Mouse (Mus musculus) olfactory bulb, adult 2 months (tissue): ENCODE results near the gene Cyth4.

ENCODE experiments used
- CTCF ChIP-seq: fragments of 200-500 bp; IDR thresholded peaks from 2 replicates; pipeline ENCODE4 v1.5.1; 2012; ENCODE audit warnings: low read depth, mild to moderate bottlenecking, low read length, moderate library complexity; ENCODE audit not compliant: insufficient read depth
- POLR2A ChIP-seq: fragments of 200-500 bp; IDR thresholded peaks from 2 replicates; pipeline ENCODE4 v1.6.1; 2012; ENCODE audit warnings: mild to moderate bottlenecking, low read depth, low read length, moderate library complexity; ENCODE audit not compliant: insufficient read depth

DNA sequence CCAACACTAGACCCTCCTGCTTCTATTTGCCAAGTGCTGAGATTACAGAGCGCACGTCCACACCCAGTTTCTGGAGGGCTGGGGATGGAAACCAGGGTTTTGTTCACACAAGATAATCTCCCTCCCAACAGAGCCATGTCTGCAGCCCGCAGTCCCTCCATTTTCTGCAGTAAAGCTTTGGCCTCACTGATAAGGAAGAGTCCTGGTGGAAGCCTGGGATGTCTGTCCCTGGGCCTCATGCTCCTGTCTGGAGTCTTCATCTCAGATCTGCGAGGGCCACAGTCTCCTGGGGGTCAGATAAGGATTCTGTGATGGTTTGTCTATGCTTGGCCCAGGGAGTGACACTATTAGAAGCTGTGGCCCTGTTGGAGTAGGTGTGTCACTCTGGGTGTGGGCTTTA is 8.8 kb upstream of the Cyth4 start:
- TF ChIP-seq CTCF, result no peak
- TF ChIP-seq POLR2A, result no peak
